ENCODE assay signal across 17 mouse cellular contexts in the genomic region with DNA sequence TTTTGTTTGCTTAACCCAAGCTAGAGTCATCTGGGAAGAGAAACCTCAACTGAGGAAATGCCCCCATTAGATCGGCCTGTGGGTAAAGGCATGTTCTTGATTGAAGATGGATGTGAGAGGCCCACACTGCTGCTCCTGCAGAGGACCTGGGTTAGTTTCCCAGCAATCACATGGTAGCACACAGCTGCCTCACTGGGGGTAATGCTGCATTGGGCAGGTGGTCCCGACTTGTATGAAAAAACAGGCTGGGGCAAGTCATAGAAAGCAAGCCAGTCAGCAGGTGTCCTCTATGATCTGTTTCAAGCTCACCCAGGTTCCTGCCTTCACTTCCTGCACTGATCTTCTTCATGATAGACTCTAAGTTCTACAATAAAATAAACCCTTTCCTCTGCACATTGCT.
"Had no signal": no experiment of that assay in that cellular context is flagged by ENCODE, and none has a peak within 500 bp of the region (broad histone marks: within the 10 kb centered on the region; RNA-seq: fewer than 3 reads in every experiment).

No protein-coding gene starts in this region.

- H3K27me3 ChIP-seq: kidney, embryonic 15.5 days; limb, embryonic 12.5 days; limb, embryonic 15.5 days; liver, embryonic 15.5 days had no signal

- H3K4me1 ChIP-seq: kidney, embryonic 15.5 days; limb, embryonic 15.5 days; liver, embryonic 12.5 days; liver, embryonic 15.5 days had no signal

- H3K9me3 ChIP-seq: kidney, embryonic 15.5 days; limb, embryonic 12.5 days; limb, embryonic 15.5 days; liver, embryonic 12.5 days; liver, embryonic 15.5 days had no signal

- DNase-seq: kidney, adult 11 months; kidney, adult 8-10 months; kidney, postnatal 10 days; kidney, postnatal 36 days; layer of hippocampus, postnatal 36 days; left cerebral cortex, postnatal 4 days; lung, adult 18-20 months; lung, postnatal 14 days; lung, postnatal 4 days; midbrain, embryonic 14.5 days had no signal

- H3K36me3 ChIP-seq: kidney, embryonic 15.5 days; limb, embryonic 12.5 days; limb, embryonic 15.5 days; liver, embryonic 12.5 days; liver, embryonic 15.5 days had no signal

- H3K27ac ChIP-seq: kidney, embryonic 15.5 days; left cerebral cortex, adult 2 months; limb, embryonic 12.5 days; limb, embryonic 15.5 days; liver, embryonic 12.5 days; liver, embryonic 15.5 days; stomach, postnatal 0 days had no signal

- H3K4me3 ChIP-seq: kidney, embryonic 15.5 days; left cerebral cortex, adult 2 months; limb, embryonic 12.5 days; limb, embryonic 15.5 days; liver, embryonic 12.5 days; liver, embryonic 15.5 days had no signal
